Mouse (Mus musculus) G1E (cell line): Measurements from ENCODE around the gene Grhl3. TPM values are rescaled to one million over a fixed set of nuclear protein-coding genes. Genes with fewer than 3 reads are reported as not detected.

ENCODE experiments used
- ATAC-seq: 2 replicates; pipeline ENCODE4 v1.8.0; 2016; ENCODE audit warnings: mild to moderate bottlenecking; ENCODE audit not compliant: insufficient number of reproducible peaks, poor library complexity, low FRiP score, severe bottlenecking; ENCODE audit errors: extremely low read depth
- DNase-seq: peaks from one replicate; pipeline ENCODE4 v3.0.0; 2012; ENCODE audit warnings: low spot score
- H3K27me3 ChIP-seq: 2 replicates; pipeline ENCODE4 v1.6.1; 2012; ENCODE audit warnings: mild to moderate bottlenecking, low read length, inconsistent platforms; ENCODE audit not compliant: insufficient read depth
- H3K36me3 ChIP-seq: replicated peaks from 2 replicates; pipeline ENCODE3; 2012; ENCODE audit warnings: mild to moderate bottlenecking, inconsistent platforms
- H3K4me1 ChIP-seq: 2 replicates; pipeline ENCODE4 v1.6.1; 2012; ENCODE audit warnings: low read depth, low read length, inconsistent platforms, mixed read lengths; ENCODE audit not compliant: insufficient read depth
- H3K4me3 ChIP-seq: 2 replicates; pipeline ENCODE4 v1.5.1; 2012; ENCODE audit warnings: low read depth, mild to moderate bottlenecking, inconsistent platforms, low read length, moderate library complexity, mixed read lengths
- H3K9me3 ChIP-seq: replicated peaks from 2 replicates; pipeline ENCODE4 v1.6.1; 2012; ENCODE audit warnings: inconsistent platforms
- CTCF ChIP-seq: IDR thresholded peaks from 2 replicates; pipeline ENCODE4 v1.5.1; 2012; ENCODE audit warnings: low read depth, low read length, inconsistent platforms, mixed read lengths
- GATA1 ChIP-seq: IDR thresholded peaks from 2 replicates; pipeline ENCODE4 v1.6.1; 2012; ENCODE audit warnings: borderline replicate concordance, low read length, inconsistent platforms, mixed read lengths
- GATA2 ChIP-seq: IDR thresholded peaks from 2 replicates; pipeline ENCODE4 v1.6.1; 2012; ENCODE audit warnings: low read depth, low read length, inconsistent platforms, borderline replicate concordance
- POLR2AphosphoS5 ChIP-seq: IDR thresholded peaks from 2 replicates; pipeline ENCODE4 v1.6.1; 2012; ENCODE audit warnings: low read depth, low read length, inconsistent platforms; ENCODE audit not compliant: insufficient replicate concordance
- TAL1 ChIP-seq: conservative IDR thresholded peaks from 2 replicates; pipeline ENCODE4 v1.6.1; 2012; ENCODE audit warnings: low read depth, low read length, inconsistent platforms, mixed read lengths
- polyA plus RNA-seq: library from polyadenylated mRNA; stranded (reverse); fragments of >175 nt; gene quantifications from 2 replicates; pipeline ENCODE4 v1.2.3, GENCODE M21; 2012
- total RNA-seq, 2 experiments: library from RNA; stranded (forward) in 1 of 2; stranded (reverse) in 1 of 2; fragments of 200-1000 nt in 1 of 2; fragments of >200 nt in 1 of 2; fragmentation: Nextera tagmentation in 1 of 2; gene quantifications; 2 replicates each; pipeline ENCODE4 v1.2.3; 2014 to 2017

Gene Grhl3
- total and polyA plus RNA-seq, 3 experiments, result not detected

DNA sequence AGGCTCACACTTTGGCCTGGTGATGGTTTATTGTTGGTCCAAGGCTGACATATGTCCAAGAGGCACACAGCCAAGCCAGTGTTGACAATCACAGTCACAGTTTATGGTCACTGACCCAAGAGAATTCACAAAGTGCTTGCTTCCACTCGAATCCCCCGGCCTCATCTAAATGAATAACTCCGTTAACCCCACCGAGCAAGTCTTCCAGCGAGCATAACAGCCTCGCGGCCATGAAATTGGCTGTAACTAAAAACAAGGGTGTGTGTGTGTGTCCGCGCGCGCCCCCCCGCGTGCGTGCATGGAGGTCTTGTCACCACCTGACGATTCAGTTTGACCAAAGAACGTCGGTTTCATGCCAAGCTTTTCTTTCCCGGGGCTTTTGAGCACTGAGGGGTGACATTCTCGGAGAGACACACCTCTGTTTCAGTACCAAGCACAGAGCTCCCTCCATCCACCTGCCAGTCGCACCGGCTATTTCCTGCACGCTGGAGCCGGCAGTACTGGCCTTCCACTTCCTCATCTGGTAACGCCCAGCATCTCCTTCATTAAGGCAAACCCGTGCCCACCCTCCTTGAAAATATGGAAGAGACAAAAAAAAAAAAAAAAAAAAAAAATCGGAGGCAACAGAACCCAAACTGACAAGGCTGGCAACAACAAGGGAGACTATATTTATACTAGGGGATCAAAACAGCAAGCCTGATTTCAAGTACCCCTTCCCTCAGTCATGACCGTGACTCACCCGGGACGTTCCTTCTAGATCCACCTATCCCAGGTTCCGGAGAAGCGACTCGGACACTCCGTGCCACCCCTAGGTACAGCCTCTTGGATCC lies 79.5 kb downstream of the Grhl3 start:
- DNase-seq (peak; percentile 40), ATAC-seq (no peak)
- H3K27me3 ChIP-seq, result peaks cover 17% of the 10 kb centered on the region
- TF ChIP-seq CTCF (no peak), TAL1 (no peak), POLR2AphosphoS5 (no peak), GATA1 (no peak), GATA2 (no peak)
- H3K9me3 ChIP-seq, result no peaks in the 10 kb centered on the region
- peaks cover 21% of the 10 kb centered on the region for H3K4me1 ChIP-seq
- H3K36me3 ChIP-seq, result peaks cover 33% of the 10 kb centered on the region
- H3K4me3 ChIP-seq, result peak overlapping the region; percentile 88

GRCm38 (mm10) chr4:135493271-135493670 lies 80.2 kb downstream of the Grhl3 start:
- ATAC-seq, result no peak
- TF ChIP-seq GATA2 (no peak), TAL1 (no peak), GATA1 (no peak), CTCF (no peak), POLR2AphosphoS5 (no peak)
- H3K4me1 ChIP-seq, result peaks cover 21% of the 10 kb centered on the region
- H3K4me3 ChIP-seq, result peak overlapping the region; percentile 88
- H3K9me3 ChIP-seq, result no peaks in the 10 kb centered on the region
- H3K36me3 ChIP-seq, result peaks cover 39% of the 10 kb centered on the region
- peaks cover 13% of the 10 kb centered on the region; the same call in 1 of the 2 replicates for H3K27me3 ChIP-seq
- no peak for DNase-seq

Other genes with a start within 250 kb of the Grhl3 start
- 565 and 602 TPM in 2 replicates for gene Srrm1, start 220.3 kb downstream of the Grhl3 start, total RNA-seq (2014; fragmentation: Nextera tagmentation)
- gene Srrm1, start 220.3 kb downstream of the Grhl3 start, total RNA-seq (2017), result 76.2 and 98.8 TPM in 2 replicates
- gene Srrm1, start 220.3 kb downstream of the Grhl3 start, polyA plus RNA-seq, result 612 and 700 TPM in 2 replicates
- not detected in 2 replicates for gene Ncmap, start 175.4 kb downstream of the Grhl3 start, total RNA-seq (2014; fragmentation: Nextera tagmentation)
- gene Ncmap, start 175.4 kb downstream of the Grhl3 start, total RNA-seq (2017), result not detected in 2 replicates
- gene Ncmap, start 175.4 kb downstream of the Grhl3 start, polyA plus RNA-seq, result 0.43 TPM in 1 of 2 replicates, not detected in the other
- 10.6 and 13.2 TPM in 2 replicates for gene Rcan3, start 139.8 kb downstream of the Grhl3 start, total RNA-seq (2014; fragmentation: Nextera tagmentation)
- gene Rcan3, start 139.8 kb downstream of the Grhl3 start, total RNA-seq (2017), result 7.8 and 8.6 TPM in 2 replicates
- 20.1 and 26.2 TPM in 2 replicates for gene Rcan3, start 139.8 kb downstream of the Grhl3 start, polyA plus RNA-seq
- not detected in 2 replicates for gene Stpg1, start 78.8 kb downstream of the Grhl3 start, total RNA-seq (2014; fragmentation: Nextera tagmentation)
- gene Stpg1, start 78.8 kb downstream of the Grhl3 start, total RNA-seq (2017), result 0.44 TPM in 1 of 2 replicates, not detected in the other
- not detected in 2 replicates for gene Stpg1, start 78.8 kb downstream of the Grhl3 start, polyA plus RNA-seq
- 12.1 and 13.9 TPM in 2 replicates for gene Nipal3, start 78.6 kb downstream of the Grhl3 start, total RNA-seq (2014; fragmentation: Nextera tagmentation)
- 9.8 and 15.1 TPM in 2 replicates for gene Nipal3, start 78.6 kb downstream of the Grhl3 start, total RNA-seq (2017)
- gene Nipal3, start 78.6 kb downstream of the Grhl3 start, polyA plus RNA-seq, result 13.7 and 27.7 TPM in 2 replicates
- gene Ifnlr1, start 112.7 kb upstream of the Grhl3 start, total RNA-seq (2014; fragmentation: Nextera tagmentation), result not detected in 2 replicates
- gene Ifnlr1, start 112.7 kb upstream of the Grhl3 start, total RNA-seq (2017), result under 0.01 and 0.06 TPM in 2 replicates
- not detected in 2 replicates for gene Ifnlr1, start 112.7 kb upstream of the Grhl3 start, polyA plus RNA-seq
- not detected in 2 replicates for gene Il22ra1, start 154.5 kb upstream of the Grhl3 start, total RNA-seq (2014; fragmentation: Nextera tagmentation)
- gene Il22ra1, start 154.5 kb upstream of the Grhl3 start, total RNA-seq (2017), result 0.05 and 0.06 TPM in 2 replicates
- not detected in 2 replicates for gene Il22ra1, start 154.5 kb upstream of the Grhl3 start, polyA plus RNA-seq
- gene Myom3, start 186.1 kb upstream of the Grhl3 start, total RNA-seq (2014; fragmentation: Nextera tagmentation), result not detected in 2 replicates
- 0.06 and 0.11 TPM in 2 replicates for gene Myom3, start 186.1 kb upstream of the Grhl3 start, total RNA-seq (2017)
- not detected in 2 replicates for gene Myom3, start 186.1 kb upstream of the Grhl3 start, polyA plus RNA-seq